Mouse (Mus musculus) midbrain, embryonic 12.5 days (tissue): ENCODE data around the gene Aox3. TPM values are rescaled to one million over a fixed set of nuclear protein-coding genes. Genes with fewer than 3 reads are reported as not detected.

Experiments used
- ATAC-seq: fragments of 200-750 bp; cut with Nextera tagmentation; 2 replicates; pipeline ENCODE4 v1.8.0; 2017; ENCODE audit warnings: low read depth, moderate TSS enrichment, moderate library complexity; ENCODE audit not compliant: low FRiP score
- H3K27ac ChIP-seq: fragments of 300-500 bp; sonication (generic); replicated peaks from 2 replicates; pipeline ENCODE4 v1.5.1; 2016; ENCODE audit warnings: mild to moderate bottlenecking
- H3K27me3 ChIP-seq: fragments of 300-500 bp; sonication (generic); 2 replicates; pipeline ENCODE4 v1.6.1; 2016; ENCODE audit warnings: mild to moderate bottlenecking
- H3K36me3 ChIP-seq: fragments of 300-500 bp; sonication (generic); 2 replicates; pipeline ENCODE4 v1.6.1; 2016
- H3K4me1 ChIP-seq: fragments of 300-500 bp; sonication (generic); 2 replicates; pipeline ENCODE4 v1.6.1; 2016
- H3K4me2 ChIP-seq: fragments of 300-500 bp; sonication (generic); replicated peaks from 2 replicates; pipeline ENCODE4 v1.6.1; 2016; ENCODE audit warnings: mild to moderate bottlenecking, moderate library complexity
- H3K4me3 ChIP-seq: fragments of 300-500 bp; sonication (generic); 2 replicates; pipeline ENCODE4 v1.5.1; 2016; ENCODE audit warnings: mild to moderate bottlenecking
- H3K9ac ChIP-seq: fragments of 300-500 bp; sonication (generic); replicated peaks from 2 replicates; pipeline ENCODE4 v1.6.1; 2016; ENCODE audit warnings: mild to moderate bottlenecking, moderate library complexity
- H3K9me3 ChIP-seq: fragments of 300-500 bp; sonication (generic); 2 replicates; pipeline ENCODE4 v1.6.1; 2016; ENCODE audit warnings: mild to moderate bottlenecking
- WGBS: fragments of 180-500 bp; shearing (Covaris S2); methylation state at CpG from one replicate; pipeline ENCODE4 v1.1.7; 2016; 5-methylcytosine and 5-hydroxymethylcytosine counted together
- polyA plus RNA-seq: library from polyadenylated mRNA; unstranded; fragments of >200 nt; fragmentation: Nextera tagmentation; extraction: Ambion mirVana; gene quantifications from 2 replicates; pipeline ENCODE4 v1.2.1, GENCODE M21; 2016

Aox3 gene
- polyA plus RNA-seq, 1 experiment from 2014 or later, result 0.04 TPM

DNA sequence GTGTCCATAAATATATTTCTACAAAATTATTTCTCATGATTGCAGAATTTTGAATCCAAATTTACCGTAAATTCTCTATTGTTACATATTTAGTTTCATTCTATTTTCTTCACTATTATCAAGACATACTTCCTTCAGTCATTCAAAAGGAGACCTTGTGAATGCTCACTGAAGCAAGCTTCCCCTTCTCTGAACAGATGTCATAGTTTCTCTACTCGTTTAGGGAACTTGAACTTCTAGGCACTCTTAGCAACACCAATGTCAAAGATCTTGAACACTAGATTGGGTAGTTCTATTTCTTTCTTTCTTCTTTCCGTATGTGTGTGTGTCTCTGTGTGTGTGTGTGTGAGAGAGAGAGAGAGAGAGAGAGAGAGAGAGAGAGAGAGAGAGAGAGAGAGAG lies 131.6 kb downstream of the Aox3 start:
- WGBS, result 81% methylated on average over 3 of the region's 3 CpGs
- H3K9me3 ChIP-seq, result no peaks in the 10 kb centered on the region

DNA sequence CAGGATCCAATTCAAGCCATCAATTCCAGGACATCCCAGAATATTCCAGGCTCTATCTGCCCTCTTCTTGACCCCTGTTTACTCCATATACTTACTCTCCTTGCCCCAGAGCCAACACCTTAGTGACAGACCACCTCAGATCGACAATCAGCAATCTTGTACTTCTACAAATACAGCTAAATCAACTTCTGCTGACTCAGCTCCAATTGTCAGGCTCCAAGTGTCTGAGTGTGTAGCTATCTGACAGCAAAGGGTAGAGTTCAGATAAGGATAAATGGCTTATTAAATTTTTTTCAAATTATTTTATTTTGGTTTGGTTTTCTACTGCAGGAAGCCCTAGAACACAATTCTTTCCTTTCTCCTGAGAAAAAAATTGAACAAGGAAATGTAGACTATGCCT lies 135.6 kb downstream of the Aox3 start:
- H3K4me3 ChIP-seq, result no peak overlapping the region
- no peaks in the 10 kb centered on the region for H3K9me3 ChIP-seq
- 68% methylated on average over 1 of the region's 1 CpGs for WGBS
- ATAC-seq, result no peak
- H3K36me3 ChIP-seq, result no peaks in the 10 kb centered on the region
- H3K27ac ChIP-seq, result no peak overlapping the region
- no peaks in the 10 kb centered on the region for H3K27me3 ChIP-seq
- no peaks in the 10 kb centered on the region for H3K4me1 ChIP-seq
- no peak overlapping the region for H3K4me2 ChIP-seq
- H3K9ac ChIP-seq, result no peak overlapping the region

More for the DNA sequence above, 131.6 kb downstream of the Aox3 start:
- ATAC-seq, result no peak
- H3K27ac ChIP-seq, result no peak overlapping the region
- no peaks in the 10 kb centered on the region for H3K36me3 ChIP-seq
- no peak overlapping the region for H3K4me2 ChIP-seq
- no peak overlapping the region for H3K9ac ChIP-seq
- no peaks in the 10 kb centered on the region for H3K27me3 ChIP-seq
- H3K4me3 ChIP-seq, result no peak overlapping the region
- H3K4me1 ChIP-seq, result no peaks in the 10 kb centered on the region

Other genes starting within 250 kb of the Aox3 start
- 21.7 and 23.5 TPM in 2 replicates for gene Sgo2a, start 117.2 kb upstream of the Aox3 start, polyA plus RNA-seq
- 25.0 and 26.2 TPM in 2 replicates for gene Kctd18, start 94.2 kb upstream of the Aox3 start, polyA plus RNA-seq
- gene Aox1, start 83.2 kb upstream of the Aox3 start, polyA plus RNA-seq, result 0.17 and 0.20 TPM in 2 replicates
- gene Aox4, start 97.3 kb downstream of the Aox3 start, polyA plus RNA-seq, result not detected in 2 replicates
- not detected in 2 replicates for gene Aox2, start 165.2 kb downstream of the Aox3 start, polyA plus RNA-seq